Mouse (Mus musculus) urinary bladder, adult 2 months (tissue): ENCODE measurements around the gene Il27ra. TPM values are rescaled to one million over a fixed set of nuclear protein-coding genes. Genes with fewer than 3 reads are reported as not detected.
"Not testable (repeated sequence)": the region's sequence is repeated elsewhere in the genome, so short reads cannot be mapped to it uniquely, and the experiment has no call there.

Source experiments
- DNase-seq: peaks from one replicate; pipeline ENCODE4 v3.0.0; 2022; ENCODE audit warnings: low spot score
- polyA plus RNA-seq: library from polyadenylated mRNA; depleted of rRNA; stranded (reverse); fragments of >200 nt; gene quantifications from 2 replicates; pipeline ENCODE4 v1.2.3, GENCODE M21; 2012; rRNA removed

The Il27ra gene
- polyA plus RNA-seq, 1 experiment = 2.0 TPM

DNA sequence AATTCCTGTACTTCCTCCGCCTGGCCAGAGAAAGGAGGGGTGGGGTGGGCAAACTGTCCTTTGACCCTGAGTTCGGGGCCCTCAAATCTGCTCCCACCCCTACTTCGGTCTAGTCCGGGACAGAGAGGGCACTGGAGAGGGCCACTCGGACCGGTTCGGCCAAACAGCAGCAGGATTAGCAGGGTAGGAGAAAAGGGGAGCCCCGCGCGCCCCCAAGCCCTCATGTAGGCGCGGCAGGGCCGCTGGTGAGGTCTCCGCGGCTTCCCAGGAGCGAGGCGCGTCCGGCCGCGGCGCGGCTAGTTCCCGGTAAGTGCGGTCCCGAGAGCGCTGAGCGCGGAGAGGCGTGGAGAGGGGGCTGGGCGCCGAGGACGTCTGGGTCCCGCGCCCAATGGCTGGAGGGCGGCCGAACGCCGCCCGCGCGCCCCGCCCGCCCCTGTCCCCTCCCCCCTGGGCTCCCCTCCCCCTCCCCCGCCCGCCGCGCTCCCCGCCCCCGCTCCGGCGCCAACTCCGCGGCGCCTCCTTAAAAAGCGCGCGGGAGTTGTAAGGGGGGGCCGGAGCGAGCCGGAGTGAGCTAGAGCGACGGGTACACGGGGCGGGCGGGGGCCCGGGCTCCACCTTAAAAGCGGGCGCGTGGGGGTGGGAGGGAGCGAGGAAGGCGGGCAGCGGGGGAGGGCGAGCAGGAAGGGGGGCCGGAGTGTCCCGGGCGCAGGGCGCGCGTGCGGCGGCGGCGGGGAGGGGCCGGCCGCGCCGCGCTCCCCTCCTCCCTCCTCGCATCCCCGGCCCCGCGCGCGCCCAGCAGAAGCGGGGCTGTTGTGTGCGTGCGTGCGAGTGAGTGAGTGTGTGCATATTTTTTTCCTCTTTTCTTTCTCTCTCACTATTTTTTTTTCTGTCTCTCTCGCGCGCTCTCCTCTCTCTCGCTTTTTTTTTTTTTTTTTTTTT, 45.6 kb downstream of the Il27ra start:
- peak; percentile 93 for DNase-seq

DNA sequence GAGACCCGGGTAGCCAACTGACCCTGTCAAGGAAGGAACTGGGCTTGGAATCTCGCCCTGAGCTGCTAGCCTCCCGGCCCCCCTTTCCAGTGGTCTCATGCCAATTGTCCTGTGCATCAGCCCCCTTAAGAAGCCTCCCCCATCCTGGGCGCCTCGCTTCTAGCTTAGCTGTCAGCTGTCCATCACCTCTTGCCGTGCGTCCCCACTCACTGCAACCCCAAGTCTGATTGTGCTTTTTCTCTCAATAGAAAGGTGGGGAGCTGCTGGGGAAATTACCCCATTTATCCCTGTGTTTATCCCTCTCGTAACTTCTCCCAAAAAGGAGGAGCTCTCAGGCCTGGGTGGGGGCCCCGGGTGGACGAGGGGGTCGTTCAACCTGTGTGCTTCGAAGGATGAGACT, 46.4 kb downstream of the Il27ra start:
- DNase-seq = no peak

DNA sequence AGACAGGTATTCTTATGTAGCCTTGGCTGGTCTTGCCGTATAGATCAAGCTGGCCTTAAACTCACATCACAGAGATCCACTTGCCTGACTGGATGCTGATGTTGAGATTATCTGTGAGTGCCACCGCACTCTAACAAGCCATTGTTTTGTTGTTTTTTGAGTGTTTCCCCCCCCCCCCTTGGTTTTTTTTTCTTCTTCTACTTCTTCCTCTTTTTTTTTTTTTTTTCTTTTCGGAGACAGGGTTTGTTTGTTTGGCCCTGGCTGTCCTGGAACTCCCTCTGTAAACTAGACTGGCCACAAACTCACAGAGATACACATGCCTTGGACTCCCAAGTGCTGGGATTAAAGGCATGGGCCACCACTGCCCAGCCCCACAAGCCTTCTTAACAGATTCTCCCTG, 48.4 kb downstream of the Il27ra start:
- DNase-seq = no peak

DNA sequence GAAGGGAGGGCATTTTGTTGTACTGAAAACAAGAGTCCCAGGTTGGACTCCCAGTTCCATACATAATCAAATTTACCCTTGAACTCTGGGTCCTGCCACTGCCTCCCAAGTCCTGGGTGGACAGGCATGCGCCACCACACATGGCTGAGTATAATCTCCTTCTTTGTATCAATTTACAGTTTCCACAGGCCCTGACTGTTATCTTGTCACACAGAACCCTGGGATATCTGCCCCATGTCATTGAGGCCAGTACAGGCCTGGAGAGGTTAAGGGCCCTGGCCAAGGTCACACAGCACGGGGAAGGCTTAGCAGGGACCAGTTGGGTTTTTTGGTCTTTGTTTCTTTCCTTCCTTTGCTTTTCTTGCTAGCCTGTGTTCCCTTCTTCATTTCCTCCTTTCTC, 49.9 kb downstream of the Il27ra start:
- DNase-seq = no peak

DNA sequence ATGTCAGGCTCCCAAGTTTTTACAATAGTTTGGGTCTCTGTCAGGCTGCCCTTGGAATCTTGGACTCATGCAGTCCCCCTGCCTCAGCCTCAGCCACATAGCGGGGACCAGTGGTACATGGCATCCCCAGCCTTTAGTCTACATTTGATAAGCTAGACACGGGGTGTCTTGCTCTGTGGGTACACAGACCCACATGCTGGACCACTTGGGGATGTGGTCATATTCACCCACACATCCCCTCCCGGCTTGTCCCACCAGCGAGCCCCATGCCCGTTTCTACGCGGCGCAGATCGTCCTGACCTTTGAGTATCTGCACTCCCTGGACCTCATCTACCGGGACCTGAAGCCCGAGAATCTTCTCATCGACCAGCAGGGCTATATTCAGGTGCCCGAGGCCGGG, 52.2 kb downstream of the Il27ra start:
- no peak for DNase-seq

DNA sequence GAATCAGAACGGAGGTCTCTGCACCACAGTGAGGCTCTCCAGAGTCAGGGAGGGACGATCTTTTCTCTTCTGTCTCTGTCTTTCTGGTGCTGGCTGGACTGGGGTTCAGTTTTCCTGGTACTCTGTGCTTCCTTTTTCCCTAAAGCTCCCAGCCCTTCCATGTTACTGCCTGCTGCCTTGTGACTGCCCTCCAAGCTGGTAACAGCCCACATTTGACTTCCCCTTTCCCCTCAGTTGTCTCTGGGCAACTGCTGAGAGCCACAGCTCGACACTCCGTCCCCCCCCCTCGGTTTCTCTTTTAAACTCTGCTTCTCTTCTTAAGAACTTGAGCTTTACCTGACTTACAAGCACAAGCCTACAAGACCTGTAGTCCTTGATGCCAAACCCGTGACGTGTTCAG, 53.1 kb downstream of the Il27ra start:
- DNase-seq = no peak

DNA sequence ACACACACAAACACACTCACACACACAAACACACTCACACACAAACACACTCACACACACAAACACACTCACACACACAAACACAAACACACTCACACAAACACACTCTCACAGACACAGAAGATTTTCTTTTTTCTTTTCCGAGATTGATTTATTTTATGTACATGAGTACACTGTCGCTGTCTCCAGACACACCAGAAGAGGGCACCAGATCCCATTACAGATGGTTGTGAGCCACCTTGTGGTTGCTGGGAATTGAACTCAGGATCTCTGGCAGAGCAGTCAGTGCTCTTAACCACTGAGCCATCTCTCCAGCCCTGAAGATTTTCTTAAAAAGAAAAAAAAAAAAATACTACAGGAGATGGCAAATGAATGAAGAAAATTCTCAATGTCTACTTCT, 59.2 kb downstream of the Il27ra start:
- not testable (repeated sequence) for DNase-seq

DNA sequence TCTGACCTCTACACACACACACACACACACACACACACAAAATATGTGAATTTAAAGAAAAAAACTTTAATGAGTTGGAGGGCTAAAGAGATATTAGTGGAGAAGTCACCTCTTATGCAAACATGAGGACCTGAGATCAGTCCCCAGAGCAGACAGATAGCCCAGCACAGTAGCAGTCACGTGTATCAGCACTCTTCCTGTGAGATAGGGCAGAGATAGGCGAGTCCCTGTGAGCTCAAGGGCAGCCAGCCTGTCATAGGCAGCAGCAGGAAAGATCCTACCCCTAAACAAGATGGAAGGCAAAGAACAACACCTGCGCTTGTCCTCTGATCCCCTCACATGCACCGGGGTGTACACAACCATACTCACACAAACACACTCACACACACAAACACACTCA, 59.9 kb downstream of the Il27ra start:
- no peak for DNase-seq

DNA sequence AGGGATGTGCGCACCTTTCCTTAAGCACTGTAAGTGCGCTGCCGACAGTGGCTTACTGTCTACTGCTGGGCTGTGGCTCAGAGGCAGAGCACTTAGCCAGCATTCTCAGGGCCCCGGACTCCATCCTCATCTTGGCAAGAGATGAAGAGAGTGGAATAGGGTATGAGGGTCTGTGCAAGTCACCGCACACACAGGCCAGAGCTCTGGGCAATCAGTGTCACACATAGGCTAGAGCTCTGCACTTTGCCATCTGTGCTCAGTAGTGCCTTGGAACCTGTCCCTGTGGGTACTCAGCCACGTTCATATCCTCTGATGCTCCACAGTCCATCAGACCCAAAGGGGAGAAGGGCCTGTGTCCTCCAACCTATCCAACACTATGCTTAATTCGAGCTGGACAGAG, 60.9 kb downstream of the Il27ra start:
- DNase-seq = no peak

DNA sequence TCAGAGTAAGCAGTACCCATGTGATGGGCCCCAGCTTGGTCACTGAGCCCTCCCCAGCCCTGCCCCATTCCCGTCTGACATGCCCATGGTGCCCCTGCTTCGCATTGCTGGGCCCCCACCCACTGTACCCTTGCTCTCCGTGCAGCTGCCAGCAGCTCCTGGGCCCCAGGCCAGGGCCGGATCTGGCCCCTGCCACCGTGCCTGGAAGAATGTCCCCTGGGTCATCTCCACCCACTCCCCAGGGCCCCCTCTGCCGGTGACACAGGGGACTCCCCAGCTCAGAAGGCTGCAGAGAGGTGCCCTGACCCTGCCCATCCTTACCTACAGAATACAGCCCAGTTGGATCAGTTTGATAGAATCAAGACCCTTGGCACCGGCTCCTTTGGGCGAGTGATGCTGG, 61.5 kb downstream of the Il27ra start:
- DNase-seq = no peak

Other genes with a start within 250 kb of the Il27ra start
- 39.4 and 48.3 TPM in 2 replicates for gene Adgrl1, start 142.5 kb downstream of the Il27ra start, polyA plus RNA-seq
- 0.69 and 0.96 TPM in 2 replicates for gene Gm10644, start 87.4 kb downstream of the Il27ra start, polyA plus RNA-seq
- 2.3 and 3.1 TPM in 2 replicates for gene Asf1b, start 87.1 kb downstream of the Il27ra start, polyA plus RNA-seq
- gene Prkaca, start 69.6 kb downstream of the Il27ra start, polyA plus RNA-seq = 74.4 and 81.2 TPM in 2 replicates
- gene Samd1, start 44.9 kb downstream of the Il27ra start, polyA plus RNA-seq = 34.5 and 36.0 TPM in 2 replicates
- 0.18 and 0.19 TPM in 2 replicates for gene 1700067K01Rik, start 41.1 kb downstream of the Il27ra start, polyA plus RNA-seq
- 0.14 and 0.15 TPM in 2 replicates for gene 2210011C24Rik, start 30.4 kb downstream of the Il27ra start, polyA plus RNA-seq
- 0.21 and 0.24 TPM in 2 replicates for gene Palm3, start 21.1 kb downstream of the Il27ra start, polyA plus RNA-seq
- 0.21 and 0.30 TPM in 2 replicates for gene Rln3, start 2.4 kb upstream of the Il27ra start, polyA plus RNA-seq
- gene Gm10643, start 22.5 kb upstream of the Il27ra start, polyA plus RNA-seq = 2.0 and 2.3 TPM in 2 replicates
- 8.0 and 11.0 TPM in 2 replicates for gene Rfx1, start 24.2 kb upstream of the Il27ra start, polyA plus RNA-seq
- 20.4 and 26.6 TPM in 2 replicates for gene Dcaf15, start 62.2 kb upstream of the Il27ra start, polyA plus RNA-seq
- gene Podnl1, start 83.4 kb upstream of the Il27ra start, polyA plus RNA-seq = 0.66 and 1.1 TPM in 2 replicates
- gene Cc2d1a, start 105.3 kb upstream of the Il27ra start, polyA plus RNA-seq = 18.5 and 22.3 TPM in 2 replicates
- gene 4930432K21Rik, start 105.4 kb upstream of the Il27ra start, polyA plus RNA-seq = 0.62 and 0.74 TPM in 2 replicates
- gene Nanos3, start 142.6 kb upstream of the Il27ra start, polyA plus RNA-seq = 0.13 TPM in 1 of 2 replicates, not detected in the other
- 8.6 and 9.2 TPM in 2 replicates for gene Zswim4, start 194.5 kb upstream of the Il27ra start, polyA plus RNA-seq
- gene D8Ertd738e, start 207.1 kb upstream of the Il27ra start, polyA plus RNA-seq = 183 and 196 TPM in 2 replicates
- gene Mri1, start 214.7 kb upstream of the Il27ra start, polyA plus RNA-seq = 41.1 and 47.3 TPM in 2 replicates
- 33.1 and 35.3 TPM in 2 replicates for gene Ccdc130, start 227.8 kb upstream of the Il27ra start, polyA plus RNA-seq